Mouse (Mus musculus) midbrain, embryonic 11.5 days (tissue): ENCODE results near the gene Cbll1. TPM values are rescaled to one million over a fixed set of nuclear protein-coding genes. Genes with fewer than 3 reads are reported as not detected.
"Not testable (repeated sequence)": the region's sequence is repeated elsewhere in the genome, so short reads cannot be mapped to it uniquely, and the experiment has no call there.

ENCODE experiments used
- ATAC-seq: fragments of 200-750 bp; cut with Nextera tagmentation; 2 replicates; pipeline ENCODE4 v1.8.0; 2017; ENCODE audit warnings: moderate TSS enrichment, moderate library complexity; ENCODE audit not compliant: low FRiP score
- DNase-seq: peaks from one replicate; pipeline ENCODE4 v3.0.0; 2015; ENCODE audit warnings: low spot score; ENCODE audit errors: missing footprints
- H3K27ac ChIP-seq: fragments of 300-500 bp; sonication (generic); 2 replicates; pipeline ENCODE4 v1.5.1; 2014; ENCODE audit warnings: low read depth, low read length
- H3K27me3 ChIP-seq: fragments of 300-500 bp; sonication (generic); 2 replicates; pipeline ENCODE4 v1.6.1; 2014; ENCODE audit warnings: mild to moderate bottlenecking, low read length, moderate library complexity, mixed read lengths; ENCODE audit not compliant: control insufficient read depth, insufficient read depth
- H3K36me3 ChIP-seq: fragments of 300-500 bp; sonication (generic); 2 replicates; pipeline ENCODE4 v1.6.1; 2014; ENCODE audit warnings: mild to moderate bottlenecking, low read length, moderate library complexity, mixed read lengths; ENCODE audit not compliant: control insufficient read depth, insufficient read depth
- H3K4me1 ChIP-seq: fragments of 300-500 bp; sonication (generic); 2 replicates; pipeline ENCODE4 v1.6.1; 2014; ENCODE audit warnings: low read length; ENCODE audit not compliant: control insufficient read depth, insufficient read depth
- H3K4me2 ChIP-seq: fragments of 300-500 bp; sonication (generic); 2 replicates; pipeline ENCODE4 v1.6.1; 2014; ENCODE audit warnings: mild to moderate bottlenecking, moderate library complexity
- H3K4me3 ChIP-seq: fragments of 300-500 bp; sonication (generic); 2 replicates; pipeline ENCODE4 v1.5.1; 2014; ENCODE audit warnings: low read depth, low read length
- H3K9ac ChIP-seq: fragments of 300-500 bp; sonication (generic); 2 replicates; pipeline ENCODE4 v1.6.1; 2014; ENCODE audit warnings: low read length
- H3K9me3 ChIP-seq: fragments of 300-500 bp; sonication (generic); 2 replicates; pipeline ENCODE4 v1.6.1; 2016; ENCODE audit warnings: low read length; ENCODE audit not compliant: control insufficient read depth
- WGBS: fragments of 180-500 bp; shearing (Covaris S2); extraction: QIAGEN DNeasy Blood & Tissue Kit; methylation state at CpG from one replicate; pipeline ENCODE4 v1.1.7; 2014; 5-methylcytosine and 5-hydroxymethylcytosine counted together
- polyA plus RNA-seq: library from polyadenylated mRNA; unstranded; fragments of >200 nt; fragmentation: Nextera tagmentation; extraction: Ambion mirVana; gene quantifications from 2 replicates; pipeline ENCODE4 v1.2.1, GENCODE M21; 2014

The Cbll1 gene
- polyA plus RNA-seq, 1 experiment from 2014 or later, result 26.9 TPM

DNA sequence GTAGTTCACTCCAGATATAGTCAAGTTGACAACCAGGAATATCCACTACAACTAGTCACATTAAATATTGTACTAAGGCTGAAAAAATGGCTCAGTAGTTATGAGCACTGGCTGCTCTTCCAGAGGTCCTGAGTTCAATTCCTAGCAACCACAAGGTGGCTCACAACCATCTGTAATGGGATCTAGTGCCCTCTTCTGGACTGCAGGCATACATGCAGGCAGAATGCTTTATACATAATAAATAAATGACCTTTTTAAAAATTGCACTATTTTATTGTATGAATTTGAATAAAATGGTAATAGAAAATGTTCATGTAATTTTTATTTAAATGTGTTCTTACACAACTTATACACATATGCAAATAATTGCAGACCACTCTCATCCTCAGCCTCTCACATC is 3.8 kb upstream of the Cbll1 start:
- no peak overlapping the region for H3K4me3 ChIP-seq
- H3K27me3 ChIP-seq, result no peaks in the 10 kb centered on the region
- ATAC-seq (no peak), DNase-seq (no peak)
- no peaks in the 10 kb centered on the region for H3K36me3 ChIP-seq
- no peak overlapping the region for H3K9ac ChIP-seq
- no peaks in the 10 kb centered on the region for H3K9me3 ChIP-seq
- peaks cover 3% of the 10 kb centered on the region; the same call in 1 of the 2 replicates for H3K4me1 ChIP-seq
- H3K4me2 ChIP-seq, result no peak overlapping the region
- no peak overlapping the region for H3K27ac ChIP-seq

- Histone ChIP-seq H3K4me1 (peaks cover 8% of the 10 kb centered on the region; the same call in 1 of the 2 replicates), H3K9ac (no peak overlapping the region), H3K27me3 (no peaks in the 10 kb centered on the region), H3K27ac (no peak overlapping the region), H3K4me2 (no peak overlapping the region), H3K36me3 (no peaks in the 10 kb centered on the region), H3K9me3 (no peaks in the 10 kb centered on the region), H3K4me3 (no peak overlapping the region)
- DNase-seq (no peak), ATAC-seq (no peak)
- WGBS, result 81% methylated on average over 4 of the region's 4 CpGs
These were observed 1.9 kb upstream of the Cbll1 start for GRCm38 (mm10) chr12:31501266-31501665.

DNA sequence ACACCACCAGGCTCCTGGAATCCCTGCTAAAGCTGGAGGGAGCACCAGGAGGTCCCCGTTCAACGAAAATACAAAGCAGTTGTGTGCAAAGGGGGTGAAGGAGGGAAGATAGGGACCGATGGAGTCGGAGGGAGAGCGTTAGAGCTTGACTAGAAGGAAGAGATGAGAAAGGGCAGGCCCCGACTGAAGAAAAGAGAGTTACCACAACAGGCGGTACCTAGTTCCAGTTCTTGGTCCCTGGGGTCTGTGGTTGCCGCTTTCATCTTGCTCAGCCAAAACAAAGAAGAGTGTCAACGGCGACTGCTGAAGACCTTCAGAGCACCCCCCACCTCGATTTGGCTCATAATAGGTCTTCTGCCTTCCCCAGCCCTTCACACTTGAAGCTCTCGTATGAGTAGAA is 780 bp upstream of the Cbll1 start:
- WGBS, result 5% methylated on average over 12 of the region's 12 CpGs

GRCm38 (mm10) chr12:31498936-31499313 is 491 bp downstream of the Cbll1 start:
- no peaks in the 10 kb centered on the region for H3K27me3 ChIP-seq
- H3K9me3 ChIP-seq, result no peaks in the 10 kb centered on the region
- H3K4me3 ChIP-seq, result peak overlapping the region; percentile 88
- peak; percentile 4; the same call in 1 of the 2 replicates for ATAC-seq
- H3K9ac ChIP-seq, result peak overlapping the region; percentile 80
- DNase-seq, result no peak
- 0 out of 2 replicates have a peak, but pooled peaks cover under 1% of the 10 kb centered on the region for H3K36me3 ChIP-seq
- H3K4me2 ChIP-seq, result peak overlapping the region; percentile 85
- peak overlapping the region; percentile 78; the same call in 1 of the 2 replicates for H3K27ac ChIP-seq
- H3K4me1 ChIP-seq, result peaks cover 8% of the 10 kb centered on the region; the same call in 1 of the 2 replicates
- WGBS, result 2% methylated on average over 25 of the region's 25 CpGs

More for the DNA sequence above, 780 bp upstream of the Cbll1 start:
- H3K4me1 ChIP-seq, result peaks cover 8% of the 10 kb centered on the region; the same call in 1 of the 2 replicates
- peak overlapping the region; percentile 80 for H3K9ac ChIP-seq
- no peaks in the 10 kb centered on the region for H3K9me3 ChIP-seq
- DNase-seq, result peak; percentile 98
- no peaks in the 10 kb centered on the region for H3K36me3 ChIP-seq
- H3K27ac ChIP-seq, result peak overlapping the region; percentile 78
- peak overlapping the region; percentile 85 for H3K4me2 ChIP-seq
- H3K4me3 ChIP-seq, result peak overlapping the region; percentile 88
- no peak for ATAC-seq
- H3K27me3 ChIP-seq, result no peaks in the 10 kb centered on the region

- H3K4me2 ChIP-seq, result no peak overlapping the region
- no peak overlapping the region for H3K9ac ChIP-seq
- ATAC-seq, result no peak
- H3K36me3 ChIP-seq, result peaks cover 13% of the 10 kb centered on the region; the same call in 1 of the 2 replicates
- WGBS, result 91% methylated on average over 6 of the region's 6 CpGs
- no peaks in the 10 kb centered on the region for H3K27me3 ChIP-seq
- H3K4me3 ChIP-seq, result no peak overlapping the region
- DNase-seq, result no peak
- H3K4me1 ChIP-seq, result no peaks in the 10 kb centered on the region
- H3K9me3 ChIP-seq, result no peaks in the 10 kb centered on the region
- H3K27ac ChIP-seq, result no peak overlapping the region
These were observed 13.0 kb downstream of the Cbll1 start for GRCm38 (mm10) chr12:31486431-31486830.

GRCm38 (mm10) chr12:31478182-31478581 is 21.2 kb downstream of the Cbll1 start:
- WGBS, result 95% methylated on average over 6 of the region's 6 CpGs

GRCm38 (mm10) chr12:31462615-31463014 is 36.8 kb downstream of the Cbll1 start:
- H3K4me2 ChIP-seq, result no peak overlapping the region
- H3K27me3 ChIP-seq, result no peaks in the 10 kb centered on the region
- no peaks in the 10 kb centered on the region for H3K9me3 ChIP-seq
- no peak for ATAC-seq
- no peak overlapping the region for H3K4me3 ChIP-seq
- H3K9ac ChIP-seq, result no peak overlapping the region
- no peak for DNase-seq
- no peaks in the 10 kb centered on the region for H3K36me3 ChIP-seq
- H3K4me1 ChIP-seq, result no peaks in the 10 kb centered on the region
- no peak overlapping the region for H3K27ac ChIP-seq
- WGBS, result 82% methylated on average over 4 of the region's 4 CpGs

More at GRCm38 (mm10) chr12:31478182-31478581, 21.2 kb downstream of the Cbll1 start:
- not testable (repeated sequence) for H3K9ac ChIP-seq, H3K4me2 ChIP-seq, H3K27me3 ChIP-seq, H3K4me1 ChIP-seq, H3K36me3 ChIP-seq, ATAC-seq, H3K27ac ChIP-seq, DNase-seq, H3K4me3 ChIP-seq, H3K9me3 ChIP-seq

- Histone ChIP-seq H3K27me3 (no peaks in the 10 kb centered on the region), H3K27ac (no peak overlapping the region), H3K4me3 (no peak overlapping the region), H3K4me1 (no peaks in the 10 kb centered on the region), H3K9ac (no peak overlapping the region), H3K36me3 (no peaks in the 10 kb centered on the region), H3K4me2 (no peak overlapping the region), H3K9me3 (no peaks in the 10 kb centered on the region)
- DNase-seq (no peak), ATAC-seq (no peak)
- 92% methylated on average over 9 of the region's 9 CpGs for WGBS
These were observed 38.0 kb downstream of the Cbll1 start for GRCm38 (mm10) chr12:31461371-31461770.

GRCm38 (mm10) chr12:31460270-31460669 is 39.1 kb downstream of the Cbll1 start:
- not testable (repeated sequence) for DNase-seq, H3K9me3 ChIP-seq, H3K4me2 ChIP-seq, H3K27ac ChIP-seq, H3K27me3 ChIP-seq, ATAC-seq, H3K4me1 ChIP-seq, H3K9ac ChIP-seq, H3K4me3 ChIP-seq, H3K36me3 ChIP-seq
- WGBS, result 40% methylated on average over 3 of the region's 3 CpGs
